Mouse (Mus musculus): ENCODE measurements around the gene Trim42.

Gene Trim42

DNA sequence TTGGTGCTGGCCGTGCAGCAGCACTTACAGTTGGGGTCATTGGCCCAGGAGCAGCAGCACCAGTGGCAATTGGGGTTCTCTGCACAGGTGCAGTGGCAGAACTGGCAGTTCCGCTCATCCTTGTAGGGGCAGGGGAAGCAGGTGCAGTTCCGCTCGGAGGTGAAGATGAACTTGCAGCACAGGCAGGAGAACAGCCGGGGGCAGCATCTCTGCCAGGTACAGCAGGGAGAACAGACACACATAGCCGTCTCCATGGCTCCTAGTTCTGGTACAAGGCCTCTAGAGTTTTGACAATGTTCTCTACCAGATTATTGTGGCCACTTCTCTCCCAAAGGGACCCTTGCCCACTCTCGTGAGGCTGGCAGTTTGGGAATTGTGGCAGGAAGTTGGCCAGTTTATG, at the start of gene Trim42:
TSS of gene Trim42 (minus strand) at position 368 of the 400 bp plus-strand sequence.
- DNase-seq (ENCODE audit: low read depth in 1 of 2, low spot score in 2 of 2): no peak

DNA sequence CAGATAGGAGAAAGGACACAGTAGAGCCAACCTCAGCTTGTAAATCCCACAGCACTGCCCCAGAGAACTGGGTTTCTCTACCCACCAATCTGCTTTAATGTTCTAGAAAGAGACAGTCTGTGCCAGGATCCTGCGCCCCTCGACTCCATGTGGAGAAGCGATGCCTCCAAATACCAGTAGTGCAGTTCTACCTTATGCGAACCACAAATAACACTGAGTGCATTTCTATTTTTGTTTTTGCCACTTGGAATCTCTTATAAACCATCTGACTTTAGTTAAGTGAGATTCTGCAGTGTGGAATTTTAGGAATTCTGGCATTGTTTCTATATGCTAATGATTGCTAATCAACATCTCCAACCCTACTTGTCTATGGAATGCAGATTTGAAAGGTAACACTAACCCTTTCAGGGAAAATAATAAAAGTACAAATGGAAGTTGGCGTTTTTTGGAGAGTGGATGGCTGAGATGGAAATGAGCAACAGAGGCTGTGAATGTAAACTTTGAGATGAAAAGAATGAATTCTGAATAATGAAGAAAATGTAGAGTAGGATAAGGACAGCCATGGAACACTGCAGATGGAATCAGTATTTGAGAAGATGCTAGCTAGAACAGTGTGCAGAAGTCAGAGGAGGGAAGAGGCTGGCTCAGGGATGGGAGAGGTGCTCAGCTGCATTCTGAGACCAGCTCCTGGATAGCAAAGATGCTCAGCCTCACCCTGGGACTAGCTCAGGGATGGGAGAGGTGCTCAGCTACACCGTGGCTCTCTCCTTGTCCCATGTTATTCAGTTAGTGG, 45.3 kb upstream of the Trim42 start:
- no peak for DNase-seq (ENCODE audit: low read depth in 1 of 2, low spot score in 2 of 2)

DNA sequence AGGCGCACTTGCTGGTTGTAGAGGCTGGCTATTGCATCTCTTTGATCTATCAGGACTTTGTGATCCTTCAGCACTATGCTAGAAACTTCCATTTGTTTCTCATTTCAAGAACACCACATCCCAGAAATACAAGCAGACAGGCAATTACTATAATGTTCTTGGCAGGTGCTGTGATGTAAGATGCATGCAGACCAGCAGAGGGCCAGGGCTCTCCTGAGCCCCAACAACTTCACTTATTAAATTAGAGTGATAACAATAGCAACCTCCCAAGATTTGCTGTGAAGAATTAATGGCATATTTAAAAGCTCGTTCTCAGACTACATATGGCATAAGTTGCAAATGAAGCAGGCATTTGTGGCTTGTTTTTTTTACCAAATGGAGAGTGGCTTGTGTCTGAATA, 38.4 kb upstream of the Trim42 start:
- no peak for DNase-seq (ENCODE audit: low read depth in 1 of 2, low spot score in 2 of 2)

DNA sequence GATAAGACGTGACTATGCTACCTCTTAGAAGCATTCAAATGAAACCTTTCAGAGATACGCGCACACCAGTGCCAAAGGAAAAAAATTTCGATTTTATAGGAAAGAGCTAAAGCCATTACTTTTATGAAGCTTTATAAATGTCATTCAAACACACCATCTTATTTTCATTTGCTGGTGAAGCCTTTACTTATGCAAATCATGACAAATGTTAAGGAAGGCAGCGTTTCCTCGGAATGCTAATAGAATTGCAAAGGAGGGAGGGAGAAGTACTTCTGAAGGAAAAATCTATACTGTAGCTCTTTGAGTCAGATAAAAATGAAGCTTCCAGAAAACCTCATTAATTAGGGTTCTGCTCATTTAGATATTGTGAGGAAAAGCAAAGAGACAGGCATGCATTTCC, 13.3 kb downstream of the Trim42 start:
- DNase-seq (ENCODE audit: low read depth in 1 of 2, low spot score in 2 of 2): no peak

DNA sequence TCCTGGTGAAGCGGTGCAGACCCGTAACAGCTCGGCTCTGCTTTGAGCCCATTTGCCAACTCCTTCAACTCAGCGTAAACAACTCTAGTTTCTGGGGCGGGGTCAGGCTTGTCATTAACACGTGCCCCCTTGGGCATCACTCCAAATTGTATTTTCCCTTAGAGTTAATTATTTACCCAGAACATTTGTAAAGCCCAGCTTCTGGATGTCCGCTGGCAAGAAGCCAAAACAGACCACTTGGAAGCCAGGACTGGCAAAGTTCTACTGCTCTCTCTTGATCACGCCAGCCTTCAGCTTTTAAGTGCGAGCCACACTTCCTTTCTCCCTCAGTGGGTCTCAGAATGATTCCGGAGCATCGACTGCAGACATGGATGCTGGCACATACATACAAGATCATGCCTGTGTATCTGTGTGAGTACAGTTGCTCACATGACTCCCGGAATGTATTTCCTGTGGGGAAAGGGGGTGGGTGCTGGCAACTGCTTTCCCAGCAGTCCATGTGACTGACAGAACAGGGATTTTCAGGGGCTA, 24.9 kb downstream of the Trim42 start:
- DNase-seq (ENCODE audit: low read depth in 1 of 2, low spot score in 2 of 2): no peak

DNA sequence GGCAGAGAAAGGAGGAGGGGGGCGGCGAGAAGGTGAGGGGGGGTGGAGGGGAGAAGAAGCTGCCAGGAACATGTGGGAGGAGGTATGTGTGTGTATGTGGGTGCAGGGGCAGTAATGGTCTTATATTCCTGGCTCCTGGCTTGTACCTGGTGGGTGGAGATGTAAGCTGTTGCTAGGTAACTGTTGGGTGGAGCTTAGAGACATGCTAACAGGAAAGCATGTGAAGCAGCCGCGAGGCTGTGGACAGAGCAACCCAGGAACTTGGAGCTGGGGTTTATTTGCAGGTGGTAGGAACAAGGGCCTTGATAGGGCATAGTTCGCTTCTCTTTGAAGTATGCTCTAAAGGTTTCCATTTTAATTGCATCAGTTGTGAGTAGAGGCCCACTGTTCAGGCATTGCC, 28.0 kb downstream of the Trim42 start:
- no peak for DNase-seq (ENCODE audit: low read depth in 1 of 2, low spot score in 2 of 2)

DNA sequence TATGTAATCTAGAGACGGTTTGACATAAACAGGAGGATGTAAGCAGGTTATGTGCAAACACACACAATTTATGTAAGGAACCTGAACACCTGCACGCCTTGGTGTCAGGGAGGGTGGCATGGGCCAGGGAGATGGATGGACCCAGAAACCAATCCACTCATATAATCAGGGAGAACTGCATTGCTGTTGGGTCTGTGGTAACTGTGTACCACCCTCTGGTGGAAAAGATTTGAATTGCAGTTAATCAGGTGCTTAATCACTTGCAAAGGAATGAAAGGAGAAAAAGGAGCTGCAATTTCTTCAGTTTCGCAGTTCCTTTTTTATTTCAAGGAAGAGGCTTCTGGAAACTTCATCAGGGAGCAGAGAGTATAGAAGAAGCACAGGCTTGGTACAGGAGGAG, 46.9 kb downstream of the Trim42 start:
- no peak for DNase-seq (ENCODE audit: low read depth in 1 of 2, low spot score in 2 of 2)

DNA sequence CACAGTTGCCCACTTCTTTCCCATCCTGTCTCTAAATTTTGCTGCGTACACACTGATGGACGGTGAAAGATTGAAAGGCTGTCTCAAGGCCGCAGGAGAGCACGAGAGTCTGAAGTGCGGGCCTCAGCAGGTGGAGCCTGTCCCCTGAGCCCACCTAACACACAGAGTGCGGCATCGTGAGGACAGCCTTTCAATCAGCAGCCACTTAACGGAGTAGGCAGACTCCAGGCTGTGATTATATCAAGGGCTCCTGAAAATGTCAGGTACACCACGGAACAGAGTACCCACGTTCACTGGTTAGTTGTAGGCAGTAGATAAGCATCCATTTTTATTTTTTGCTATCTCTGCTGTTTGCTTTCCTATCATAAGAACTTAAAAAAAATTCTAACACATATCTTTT, 47.6 kb downstream of the Trim42 start:
- no peak for DNase-seq (ENCODE audit: low read depth in 1 of 2, low spot score in 2 of 2)

DNA sequence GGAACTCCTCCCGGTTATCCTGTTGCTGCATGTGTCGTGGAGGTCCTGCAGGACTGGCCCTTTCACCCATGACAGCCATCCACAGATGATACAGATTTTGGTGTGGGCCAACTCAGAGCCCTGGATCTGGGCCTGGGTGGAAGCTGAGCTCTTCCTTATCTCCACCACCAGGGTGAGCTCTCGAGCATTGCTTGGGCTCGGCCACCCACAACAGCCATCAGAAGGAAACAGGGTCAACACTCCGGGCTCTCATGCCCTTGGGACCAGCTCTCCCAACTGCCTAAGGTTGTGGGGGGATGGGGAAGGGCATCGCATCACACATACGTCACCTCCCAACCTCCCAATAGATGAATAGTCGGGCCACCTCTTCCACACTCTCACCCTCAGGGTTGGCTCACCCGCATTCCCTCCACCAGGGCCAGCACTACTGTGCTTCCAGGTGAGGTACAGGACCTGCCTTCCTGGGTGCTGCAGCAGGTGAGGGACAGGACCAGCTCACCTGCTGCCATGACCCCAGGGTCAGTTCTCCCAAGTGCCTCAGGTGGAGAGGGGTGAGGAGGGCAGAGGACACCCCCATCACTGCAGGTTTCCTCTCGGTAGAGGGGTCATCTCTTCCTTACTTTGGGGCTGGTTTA, 54.2 kb downstream of the Trim42 start:
- no peak for DNase-seq (ENCODE audit: low read depth in 1 of 2, low spot score in 2 of 2)

DNA sequence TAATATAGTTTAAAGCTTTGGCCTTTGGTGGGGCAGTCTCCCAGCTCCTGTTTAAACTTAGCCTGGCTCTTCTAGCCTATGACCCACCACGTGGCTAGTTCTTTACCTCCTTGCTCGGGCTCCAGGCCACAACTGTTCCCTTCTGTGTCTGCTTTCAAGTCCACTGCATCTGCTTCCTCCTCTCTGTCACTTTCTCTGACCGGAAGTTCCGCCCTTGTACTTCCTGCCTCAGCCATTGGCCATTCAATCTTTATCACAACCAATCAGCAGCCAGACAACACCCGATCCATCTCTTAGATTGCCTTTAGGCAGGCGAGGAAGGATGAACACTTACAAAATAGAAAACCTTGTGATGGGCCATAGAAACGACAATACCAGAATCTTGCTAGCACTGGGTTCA, 58.1 kb downstream of the Trim42 start:
- DNase-seq (ENCODE audit: low read depth in 1 of 2, low spot score in 2 of 2): no peak

DNA sequence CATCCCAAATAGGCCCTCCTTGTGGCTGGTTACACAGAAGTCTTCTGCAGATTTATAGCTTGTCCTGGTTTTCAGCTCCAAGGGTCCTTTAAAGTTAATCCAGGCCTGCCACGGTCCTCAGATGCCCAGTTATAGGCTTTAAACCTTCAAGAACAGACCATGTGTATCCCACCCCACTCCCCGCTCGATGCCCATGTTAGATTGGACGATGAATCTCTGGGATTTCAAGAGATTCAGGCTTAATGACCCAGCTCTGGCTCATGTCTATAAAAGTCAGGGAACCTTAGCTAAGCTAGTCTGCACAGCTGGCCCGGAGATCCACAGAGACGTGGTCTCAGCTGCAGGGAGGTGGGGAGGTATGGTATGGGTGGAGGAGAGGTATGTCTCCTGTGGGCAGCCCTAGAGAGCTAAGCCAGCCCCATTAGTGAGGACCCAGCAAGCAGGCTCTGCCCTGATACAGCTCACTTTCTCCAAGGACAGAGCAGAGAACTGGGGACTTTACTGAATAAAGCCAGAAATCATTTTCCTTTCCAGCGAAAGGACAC, 60.2 kb downstream of the Trim42 start:
- DNase-seq (ENCODE audit: low read depth in 1 of 2, low spot score in 2 of 2): no peak

DNA sequence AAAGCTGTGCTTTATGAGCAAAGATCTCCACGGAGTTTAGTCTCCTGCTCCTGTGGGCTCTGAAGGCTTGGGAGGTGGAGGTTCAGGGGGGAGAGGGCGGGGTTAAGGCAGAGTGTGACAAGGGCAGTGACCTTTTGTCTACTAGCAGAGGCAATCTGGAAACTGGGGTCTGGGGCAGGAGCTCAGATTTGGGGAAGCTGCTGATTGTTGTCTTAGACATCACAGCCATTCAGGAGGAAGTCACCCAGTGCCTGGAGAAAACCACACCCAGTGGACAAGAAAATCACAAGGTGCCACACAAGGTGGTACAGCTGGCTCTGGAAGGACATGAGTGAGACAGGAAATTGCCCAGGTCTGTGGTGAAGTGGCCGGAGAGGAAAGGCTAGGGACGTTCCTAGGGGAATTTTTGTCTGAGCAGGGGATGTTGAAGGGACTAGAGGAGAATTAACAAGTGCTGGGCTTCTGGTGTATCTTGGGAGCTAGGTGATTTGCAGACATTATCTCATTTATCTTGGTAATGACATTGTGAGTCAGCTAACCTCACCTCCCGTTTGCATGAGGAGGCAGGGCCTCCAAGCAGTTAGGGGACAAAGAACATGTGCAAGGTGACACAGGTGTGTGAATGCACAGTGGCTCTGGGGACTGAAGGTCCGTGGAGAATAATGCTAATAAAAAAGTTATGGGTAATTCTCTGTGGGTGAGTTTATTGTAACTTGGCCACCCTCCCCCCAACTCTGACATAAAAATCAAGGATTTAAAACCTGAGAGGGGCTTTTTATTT, 61.9 kb downstream of the Trim42 start:
- DNase-seq (ENCODE audit: low read depth in 1 of 2, low spot score in 2 of 2): no peak

Data from monocyte, adult 2 months (primary cell).